8 mouse cellular contexts compared by ENCODE assay signal in genomic region chr10:9900315-9901070, GRCm38 (mm10). TPM values are rescaled to one million over a fixed set of nuclear protein-coding genes. Genes with fewer than 3 reads are reported as not detected.
A peak's percentile ranks its signal among the peaks of the same experiment; 100 is the strongest.
DNase-seq lines count a peak whose midpoint lies in the region; ATAC-seq and TF ChIP-seq lines count a peak whose summit lies in the region.

No protein-coding gene starts in this region.

- ATAC-seq in intestine, embryonic 14.5 days (replicated peaks; ENCODE audit: low FRiP score, low TSS enrichment, low read depth), result peak; percentile 38
- peak; percentile 49 for ATAC-seq in limb, embryonic 14.5 days (ENCODE audit: low FRiP score, low read depth)
- ATAC-seq in midbrain, embryonic 14.5 days (ENCODE audit: low FRiP score, low TSS enrichment), result peak; percentile 25
- ATAC-seq in stomach, embryonic 15.5 days (ENCODE audit: insufficient read depth, low FRiP score, low read depth), result peak; percentile 36

- no peaks in the 10 kb centered on the region for H3K27me3 ChIP-seq in intestine, embryonic 14.5 days (replicated peaks; ENCODE audit: control insufficient read depth, insufficient read depth, low read length)
- no peaks in the 10 kb centered on the region for H3K27me3 ChIP-seq in limb, embryonic 14.5 days (ENCODE audit: control insufficient read depth, insufficient read depth, low read length)
- no peaks in the 10 kb centered on the region for H3K27me3 ChIP-seq in midbrain, embryonic 14.5 days (ENCODE audit: control insufficient read depth, insufficient read depth, low read length)
- H3K27me3 ChIP-seq in stomach, embryonic 15.5 days (replicated peaks), result no peaks in the 10 kb centered on the region

- H3K27ac ChIP-seq in intestine, embryonic 14.5 days (ENCODE audit: low read depth), result peak overlapping the region; percentile 93
- peak overlapping the region; percentile 92 for H3K27ac ChIP-seq in limb, embryonic 14.5 days (replicated peaks; ENCODE audit: low read depth, low read length)
- H3K27ac ChIP-seq in midbrain, embryonic 14.5 days (replicated peaks; ENCODE audit: low read depth, low read length), result peak overlapping the region; percentile 98
- H3K27ac ChIP-seq in stomach, embryonic 15.5 days, result peak overlapping the region; percentile 97

- peak overlapping the region; percentile 80 for H3K4me2 ChIP-seq in intestine, embryonic 14.5 days (ENCODE audit: low read length)
- peak overlapping the region; percentile 97 for H3K4me2 ChIP-seq in limb, embryonic 14.5 days (replicated peaks; ENCODE audit: low read depth, low read length, severe bottlenecking)
- H3K4me2 ChIP-seq in midbrain, embryonic 14.5 days (ENCODE audit: low read length), result peak overlapping the region; percentile 55
- H3K4me2 ChIP-seq in stomach, embryonic 15.5 days, result peak overlapping the region; percentile 97

- TF ChIP-seq POLR2A in limb, embryonic 14.5 days (IDR thresholded peaks at IDR 0.05; ENCODE audit: borderline replicate concordance, extremely low read depth, insufficient read depth, insufficient read length), result no peak

- peak overlapping the region; percentile 83 for H3K9ac ChIP-seq in intestine, embryonic 14.5 days (ENCODE audit: low read length)
- H3K9ac ChIP-seq in limb, embryonic 14.5 days (ENCODE audit: low read depth, low read length, severe bottlenecking), result peak overlapping the region; percentile 93
- peak overlapping the region; percentile 97 for H3K9ac ChIP-seq in midbrain, embryonic 14.5 days (replicated peaks; ENCODE audit: low read length)
- peak overlapping the region; percentile 96 for H3K9ac ChIP-seq in stomach, embryonic 15.5 days

- DNase-seq in urinary bladder, adult 18-20 months (ENCODE audit: low spot score in 2 of 2), result peak; percentile 24 to 64
- no peak for DNase-seq in urinary bladder, postnatal 4 days (ENCODE audit: low spot score in 2 of 2)
- peak; percentile 71 to 72 for DNase-seq in cerebellum, postnatal 10 days
- DNase-seq in frontal cortex, postnatal 36 days (ENCODE audit: low spot score in 2 of 2), result peak; percentile 56 to 63
- peak; percentile 81 for DNase-seq in intestine, embryonic 14.5 days (ENCODE audit: low spot score)
- DNase-seq in limb, embryonic 14.5 days (ENCODE audit: low spot score), result peak; percentile 10
- DNase-seq in midbrain, embryonic 14.5 days, result peak; percentile 71

- WGBS in intestine, embryonic 14.5 days, result under 1% methylated on average over 54 of the region's 81 CpGs
- WGBS in limb, embryonic 14.5 days, result under 1% methylated on average over 30 of the region's 81 CpGs
- under 1% methylated on average over 75 of the region's 81 CpGs for WGBS in midbrain, embryonic 14.5 days
- under 1% methylated on average over 59 of the region's 81 CpGs for WGBS in stomach, embryonic 15.5 days

- H3K4me3 ChIP-seq in intestine, embryonic 14.5 days (ENCODE audit: low read depth, low read length), result peak overlapping the region; percentile 88
- H3K4me3 ChIP-seq in limb, embryonic 14.5 days (replicated peaks; ENCODE audit: low read length), result peak overlapping the region; percentile 88
- H3K4me3 ChIP-seq in midbrain, embryonic 14.5 days (replicated peaks; ENCODE audit: low read depth, low read length), result peak overlapping the region; percentile 86
- peak overlapping the region; percentile 88 for H3K4me3 ChIP-seq in stomach, embryonic 15.5 days (replicated peaks)

- H3K9me3 ChIP-seq in intestine, embryonic 14.5 days (ENCODE audit: control insufficient read depth, low read length), result no peaks in the 10 kb centered on the region
- no peaks in the 10 kb centered on the region for H3K9me3 ChIP-seq in limb, embryonic 14.5 days (ENCODE audit: control insufficient read depth, low read length)
- no peaks in the 10 kb centered on the region for H3K9me3 ChIP-seq in midbrain, embryonic 14.5 days (ENCODE audit: control insufficient read depth, low read length)
- no peaks in the 10 kb centered on the region for H3K9me3 ChIP-seq in stomach, embryonic 15.5 days

- 0 out of 2 replicates have a peak, but pooled peaks cover 1% of the 10 kb centered on the region for H3K36me3 ChIP-seq in intestine, embryonic 14.5 days (ENCODE audit: control insufficient read depth, insufficient read depth, low read length)
- H3K36me3 ChIP-seq in limb, embryonic 14.5 days (ENCODE audit: control insufficient read depth, insufficient read depth, low read length), result no peaks in the 10 kb centered on the region
- H3K36me3 ChIP-seq in midbrain, embryonic 14.5 days (ENCODE audit: control insufficient read depth, insufficient read depth, low read length), result no peaks in the 10 kb centered on the region
- H3K36me3 ChIP-seq in stomach, embryonic 15.5 days, result no peaks in the 10 kb centered on the region

- peaks cover 9% of the 10 kb centered on the region for H3K4me1 ChIP-seq in intestine, embryonic 14.5 days (replicated peaks; ENCODE audit: control insufficient read depth, insufficient read depth, low read length)
- peaks cover 10% of the 10 kb centered on the region for H3K4me1 ChIP-seq in limb, embryonic 14.5 days (ENCODE audit: control insufficient read depth, insufficient read depth, low read length)
- H3K4me1 ChIP-seq in midbrain, embryonic 14.5 days (ENCODE audit: control insufficient read depth, insufficient read depth, low read length), result peaks cover 10% of the 10 kb centered on the region
- 0 out of 2 replicates have a peak, but pooled peaks cover 5% of the 10 kb centered on the region for H3K4me1 ChIP-seq in stomach, embryonic 15.5 days

RNA-seq across cellular contexts. Expression of gene Stxbp5, which starts 0.4 kb away (rescaled TPM):
- 9.7 and 10.0 TPM in 2 replicates for polyA plus RNA-seq in intestine, embryonic 14.5 days (2014; fragmentation: Nextera tagmentation; extraction: Ambion mirVana)
- polyA plus RNA-seq in limb, embryonic 14.5 days (2012; rRNA removed), result 22.4 and 23.7 TPM in 2 replicates
- polyA plus RNA-seq in limb, embryonic 14.5 days (2014; fragmentation: Nextera tagmentation; extraction: Ambion mirVana), result 7.2 and 8.2 TPM in 2 replicates
- 12.4 and 14.3 TPM in 2 replicates for polyA plus RNA-seq in midbrain, embryonic 14.5 days (2014; fragmentation: Nextera tagmentation; extraction: Ambion mirVana)
- 6.3 TPM in 2 replicates for polyA plus RNA-seq in stomach, embryonic 15.5 days (2015; fragmentation: Nextera tagmentation; extraction: Ambion mirVana)

Comparison
In these comparisons a context has a peak if more than half of its experiments do, and no peak if none do; other contexts are left out.
1. DNase-seq: peak in urinary bladder, adult 18-20 months (2 of 2), cerebellum, postnatal 10 days (2 of 2), frontal cortex, postnatal 36 days (2 of 2), intestine, embryonic 14.5 days (single experiment), limb, embryonic 14.5 days (single experiment) and midbrain, embryonic 14.5 days (single experiment); none in urinary bladder, postnatal 4 days (0 of 2).
2. Peak in every context shown above with its lines, with median percentiles within 50 percentile points of each other: ATAC-seq, H3K27ac ChIP-seq, H3K4me2 ChIP-seq, H3K4me3 ChIP-seq and H3K9ac ChIP-seq.